Mouse (Mus musculus): ENCODE measurements around the gene Tex21. TPM values are rescaled to one million over a fixed set of nuclear protein-coding genes. Genes with fewer than 3 reads are reported as not detected.

Gene Tex21
- total and polyA plus RNA-seq, 3 experiments, result 4.4 to 6.7 TPM; not detected in 1

- H3K27ac ChIP-seq (ENCODE audit: control insufficient read depth, low read depth, low read length), result no peak overlapping the region
- no peak overlapping the region for H3K9ac ChIP-seq (ENCODE audit: control insufficient read depth, low read depth, low read length, poor library complexity, severe bottlenecking)
- H3K36me3 ChIP-seq (ENCODE audit: control insufficient read depth in 1 of 2, insufficient read depth in 2 of 2, low read length in 2 of 2), result peaks cover 0 to 17% of the 10 kb centered on the region in 2 experiments; a peak in 2 of 4 replicates
- H3K4me3 ChIP-seq (ENCODE audit: control insufficient read depth in 1 of 2, insufficient read depth in 1 of 2, low read depth in 2 of 2, low read length in 2 of 2), result no peak overlapping the region
- no peaks in the 10 kb centered on the region for H3K9me3 ChIP-seq (replicated peaks; ENCODE audit: insufficient read depth, low read length)
- H3K27me3 ChIP-seq (ENCODE audit: control insufficient read depth in 1 of 2, insufficient read depth in 2 of 2, low read length in 2 of 2), result no peaks in the 10 kb centered on the region
- TF ChIP-seq JUND (IDR thresholded peaks at IDR 0.05; ENCODE audit: low read depth, low read length) (no peak), POLR2AphosphoS2 (IDR thresholded peaks at IDR 0.05; ENCODE audit: low read length) (no peak), ZNF384 (IDR thresholded peaks at IDR 0.05; ENCODE audit: low read depth, low read length) (no peak), EP300 (IDR thresholded peaks at IDR 0.05; ENCODE audit: low read depth in 1 of 2, low read length in 2 of 2) (peak; percentile 58 to 61; a peak in 3 of 4 replicates), GABPA (IDR thresholded peaks at IDR 0.05; ENCODE audit: low read depth, low read length) (no peak), ZKSCAN1 (IDR thresholded peaks at IDR 0.05; ENCODE audit: low read depth, low read length) (0 out of 2 replicates have a peak, but pooled peaks have one; percentile 22), MYB (IDR thresholded peaks at IDR 0.05; ENCODE audit: low read depth, low read length) (no peak)
- DNase-seq (ENCODE audit: low read depth, low spot score), result peak; percentile 48
- peaks cover 12 to 23% of the 10 kb centered on the region in 2 experiments for H3K4me1 ChIP-seq (ENCODE audit: control insufficient read depth in 1 of 2, insufficient read depth in 2 of 2, low read length in 2 of 2)
- H3K79me2 ChIP-seq (ENCODE audit: control insufficient read depth, insufficient read depth, low read length, poor library complexity), result no peaks in the 10 kb centered on the region
These were observed 60.1 kb downstream of the Tex21 start for GRCm38 (mm10) chr12:76186473-76186872.

- Histone ChIP-seq H3K79me2 (ENCODE audit: control insufficient read depth, insufficient read depth, low read length, poor library complexity) (no peaks in the 10 kb centered on the region), H3K4me1 (ENCODE audit: control insufficient read depth in 1 of 2, insufficient read depth in 2 of 2, low read length in 2 of 2) (peaks cover 12 to 23% of the 10 kb centered on the region in 2 experiments), H3K9ac (ENCODE audit: control insufficient read depth, low read depth, low read length, poor library complexity, severe bottlenecking) (peak overlapping the region; percentile 35; the same call in 1 of the 2 replicates), H3K27ac (ENCODE audit: control insufficient read depth, low read depth, low read length) (no peak overlapping the region), H3K9me3 (replicated peaks; ENCODE audit: insufficient read depth, low read length) (no peaks in the 10 kb centered on the region), H3K4me3 (ENCODE audit: control insufficient read depth in 1 of 2, insufficient read depth in 1 of 2, low read depth in 2 of 2, low read length in 2 of 2) (no peak overlapping the region), H3K27me3 (ENCODE audit: control insufficient read depth in 1 of 2, insufficient read depth in 2 of 2, low read length in 2 of 2) (no peaks in the 10 kb centered on the region), H3K36me3 (ENCODE audit: control insufficient read depth in 1 of 2, insufficient read depth in 2 of 2, low read length in 2 of 2) (peaks cover 0 to 21% of the 10 kb centered on the region in 2 experiments; a peak in 2 of 4 replicates)
- TF ChIP-seq EP300 (IDR thresholded peaks at IDR 0.05; ENCODE audit: low read depth in 1 of 2, low read length in 2 of 2) (peak in 1 of 2 experiments; percentile 66; a peak in 3 of 4 replicates), TAL1 (IDR thresholded peaks at IDR 0.05; ENCODE audit: low read length) (peak; percentile 6; the same call in 1 of the 2 replicates), RAD21 (IDR thresholded peaks at IDR 0.05; ENCODE audit: low read depth, low read length) (no peak), ETS1 (IDR thresholded peaks at IDR 0.05; ENCODE audit: low read depth, low read length) (0 out of 2 replicates have a peak, but pooled peaks have one; percentile 21), BHLHE40 (IDR thresholded peaks at IDR 0.05; ENCODE audit: borderline replicate concordance, low read depth, low read length) (peak; percentile 78; the same call in 1 of the 2 replicates), USF1 (IDR thresholded peaks at IDR 0.05; ENCODE audit: low read depth, low read length) (peak; percentile 87), TCF12 (IDR thresholded peaks at IDR 0.05; ENCODE audit: low read depth, low read length) (peak; percentile 45; the same call in 1 of the 2 replicates), GATA1 (IDR thresholded peaks at IDR 0.05; ENCODE audit: low read depth, low read length) (peak; percentile 31; the same call in 1 of the 2 replicates), KAT2A (conservative IDR thresholded peaks at IDR 0.05; ENCODE audit: low read depth, low read length) (no peak)
- peak; percentile 50 for DNase-seq (ENCODE audit: low read depth, low spot score)
These were observed 61.3 kb downstream of the Tex21 start for GRCm38 (mm10) chr12:76185167-76185816.

Data from MEL (cell line).